Mouse (Mus musculus): ENCODE data around the gene Prl3d3.
"Not testable (repeated sequence)": the region's sequence is repeated elsewhere in the genome, so short reads cannot be mapped to it uniquely, and the experiment has no call there.

Gene Prl3d3

GRCm38 (mm10) chr13:27156490-27156889 is at the start of gene Prl3d3:
Prl3d3 (plus strand) TSS chr13:27156790.
- not testable (repeated sequence) for DNase-seq (ENCODE audit: low spot score)

- not testable (repeated sequence) for DNase-seq (ENCODE audit: low spot score)
Measured at GRCm38 (mm10) chr13:27121398-27121797, 35.2 kb upstream of the Prl3d3 start, which contains the start of gene Prl3d2. Prl3d2 (plus strand) TSS chr13:27121698.

GRCm38 (mm10) chr13:27148264-27148663 is 8.3 kb upstream of the Prl3d3 start:
- no peak for DNase-seq (ENCODE audit: low spot score)

GRCm38 (mm10) chr13:27196359-27196758 is 39.8 kb downstream of the Prl3d3 start, which contains the start of gene Prl3c1:
Prl3c1 (plus strand) TSS chr13:27196659.
- no peak for DNase-seq (ENCODE audit: low spot score)

All from retina, embryonic 14.5 days (tissue).